Mouse (Mus musculus) bone marrow, adult 2 months (tissue): ENCODE measurements around the gene Casd1.

Source experiments
- CTCF ChIP-seq: fragments of 200-500 bp; IDR thresholded peaks from 2 replicates; pipeline ENCODE4 v1.5.1; 2011; ENCODE audit warnings: low read length, control low read depth; ENCODE audit not compliant: control insufficient read depth, insufficient read depth
- POLR2A ChIP-seq: fragments of 200-500 bp; IDR thresholded peaks from 2 replicates; pipeline ENCODE4 v1.6.1; 2011; ENCODE audit warnings: low read depth, mild to moderate bottlenecking, control low read depth, low read length, borderline replicate concordance; ENCODE audit not compliant: control insufficient read depth

DNA sequence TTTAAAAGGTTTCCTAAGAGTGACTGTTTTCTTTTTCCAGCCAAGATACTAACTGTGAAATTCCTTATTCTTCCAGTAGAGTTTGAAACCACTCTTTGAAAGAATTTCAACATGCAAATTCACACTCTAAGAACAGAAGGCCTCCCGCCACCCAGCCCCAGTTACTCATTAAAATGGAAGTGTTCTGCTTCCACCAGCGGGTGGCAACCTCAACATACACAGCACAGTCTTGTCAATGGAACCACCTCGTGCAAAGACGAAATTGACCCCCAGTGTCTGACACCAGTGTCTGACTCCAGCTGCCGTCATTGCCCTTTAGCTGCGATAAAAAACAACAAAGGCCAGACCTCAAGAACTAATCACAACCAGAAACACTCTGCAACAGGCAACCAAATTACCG, 43.0 kb upstream of the Casd1 start:
- TF ChIP-seq CTCF (peak; percentile 57), POLR2A (no peak)
